Mouse (Mus musculus): ENCODE data around the gene Jarid2. TPM values are rescaled to one million over a fixed set of nuclear protein-coding genes. Genes with fewer than 3 reads are reported as not detected.

Jarid2 gene
- polyA plus RNA-seq, 1 experiment: 10.5 TPM

GRCm38 (mm10) chr13:44921721-44922120 lies 192.4 kb downstream of the Jarid2 start:
- peaks cover 3% of the 10 kb centered on the region for H3K36me3 ChIP-seq (ENCODE audit: control insufficient read depth, insufficient read depth, low read length)
- H3K4me3 ChIP-seq (ENCODE audit: insufficient read depth, low read depth, low read length): no peak overlapping the region
- DNase-seq: no peak
- H3K27me3 ChIP-seq (replicated peaks; ENCODE audit: control insufficient read depth, insufficient read depth, low read length): no peaks in the 10 kb centered on the region
- TF ChIP-seq CTCF (conservative IDR thresholded peaks at IDR 0.05; ENCODE audit: insufficient read depth, insufficient read length, low read depth, low read length) (no peak), POLR2A (IDR thresholded peaks at IDR 0.05; ENCODE audit: low read depth, low read length) (no peak)
- WGBS: 89% methylated on average over 5 of the region's 5 CpGs
- H3K4me1 ChIP-seq (ENCODE audit: control insufficient read depth, insufficient read depth, low read length): 0 out of 2 replicates have a peak, but pooled peaks cover 2% of the 10 kb centered on the region
- H3K27ac ChIP-seq (ENCODE audit: insufficient read depth, low read depth, low read length): no peak overlapping the region

- WGBS: 56% methylated on average over 3 of the region's 3 CpGs
- Histone ChIP-seq H3K36me3 (ENCODE audit: control insufficient read depth, insufficient read depth, low read length) (peaks cover 3% of the 10 kb centered on the region), H3K4me3 (ENCODE audit: insufficient read depth, low read depth, low read length) (no peak overlapping the region), H3K27me3 (replicated peaks; ENCODE audit: control insufficient read depth, insufficient read depth, low read length) (no peaks in the 10 kb centered on the region), H3K27ac (ENCODE audit: insufficient read depth, low read depth, low read length) (no peak overlapping the region), H3K4me1 (ENCODE audit: control insufficient read depth, insufficient read depth, low read length) (0 out of 2 replicates have a peak, but pooled peaks cover 2% of the 10 kb centered on the region)
- peak; percentile 38 for DNase-seq
- TF ChIP-seq CTCF (conservative IDR thresholded peaks at IDR 0.05; ENCODE audit: insufficient read depth, insufficient read length, low read depth, low read length) (no peak), POLR2A (IDR thresholded peaks at IDR 0.05; ENCODE audit: low read depth, low read length) (no peak)
Observed at GRCm38 (mm10) chr13:44924042-44924441, 194.8 kb downstream of the Jarid2 start.

GRCm38 (mm10) chr13:44925173-44925572 lies 195.9 kb downstream of the Jarid2 start:
- TF ChIP-seq POLR2A (IDR thresholded peaks at IDR 0.05; ENCODE audit: low read depth, low read length): no peak
- TF ChIP-seq CTCF (conservative IDR thresholded peaks at IDR 0.05; ENCODE audit: insufficient read depth, insufficient read length, low read depth, low read length): no peak
- Histone ChIP-seq H3K4me3 (ENCODE audit: insufficient read depth, low read depth, low read length) (no peak overlapping the region), H3K36me3 (ENCODE audit: control insufficient read depth, insufficient read depth, low read length) (peaks cover 3% of the 10 kb centered on the region), H3K4me1 (ENCODE audit: control insufficient read depth, insufficient read depth, low read length) (0 out of 2 replicates have a peak, but pooled peaks cover 2% of the 10 kb centered on the region), H3K27me3 (replicated peaks; ENCODE audit: control insufficient read depth, insufficient read depth, low read length) (no peaks in the 10 kb centered on the region), H3K27ac (ENCODE audit: insufficient read depth, low read depth, low read length) (no peak overlapping the region)
- 97% methylated on average over 2 of the region's 2 CpGs for WGBS
- no peak for DNase-seq

- H3K4me1 ChIP-seq (ENCODE audit: control insufficient read depth, insufficient read depth, low read length): 0 out of 2 replicates have a peak, but pooled peaks cover 2% of the 10 kb centered on the region
- WGBS: 55% methylated on average over 2 of the region's 2 CpGs
- no peak overlapping the region for H3K27ac ChIP-seq (ENCODE audit: insufficient read depth, low read depth, low read length)
- H3K27me3 ChIP-seq (replicated peaks; ENCODE audit: control insufficient read depth, insufficient read depth, low read length): no peaks in the 10 kb centered on the region
- H3K36me3 ChIP-seq (ENCODE audit: control insufficient read depth, insufficient read depth, low read length): peaks cover 3% of the 10 kb centered on the region
- TF ChIP-seq CTCF (conservative IDR thresholded peaks at IDR 0.05; ENCODE audit: insufficient read depth, insufficient read length, low read depth, low read length) (no peak), POLR2A (IDR thresholded peaks at IDR 0.05; ENCODE audit: low read depth, low read length) (no peak)
- no peak overlapping the region for H3K4me3 ChIP-seq (ENCODE audit: insufficient read depth, low read depth, low read length)
- DNase-seq: no peak
Observed at GRCm38 (mm10) chr13:44926311-44926710, 197.0 kb downstream of the Jarid2 start.

- TF ChIP-seq POLR2A (IDR thresholded peaks at IDR 0.05; ENCODE audit: low read depth, low read length) (no peak), CTCF (conservative IDR thresholded peaks at IDR 0.05; ENCODE audit: insufficient read depth, insufficient read length, low read depth, low read length) (no peak)
- Histone ChIP-seq H3K4me3 (ENCODE audit: insufficient read depth, low read depth, low read length) (no peak overlapping the region), H3K4me1 (ENCODE audit: control insufficient read depth, insufficient read depth, low read length) (no peaks in the 10 kb centered on the region), H3K36me3 (ENCODE audit: control insufficient read depth, insufficient read depth, low read length) (no peaks in the 10 kb centered on the region), H3K27ac (ENCODE audit: insufficient read depth, low read depth, low read length) (no peak overlapping the region), H3K27me3 (replicated peaks; ENCODE audit: control insufficient read depth, insufficient read depth, low read length) (no peaks in the 10 kb centered on the region)
- no peak for DNase-seq
- WGBS: 78% methylated on average over 18 of the region's 18 CpGs
Observed at GRCm38 (mm10) chr13:44932307-44933264, 203.3 kb downstream of the Jarid2 start.

- H3K27ac ChIP-seq (ENCODE audit: insufficient read depth, low read depth, low read length): no peak overlapping the region
- DNase-seq: no peak
- WGBS: 71% methylated on average over 7 of the region's 7 CpGs
Observed at GRCm38 (mm10) chr13:44933575-44933974, 204.3 kb downstream of the Jarid2 start.

GRCm38 (mm10) chr13:44937681-44938080 lies 208.4 kb downstream of the Jarid2 start:
- no peak for TF ChIP-seq CTCF (conservative IDR thresholded peaks at IDR 0.05; ENCODE audit: insufficient read depth, insufficient read length, low read depth, low read length)
- no peak for TF ChIP-seq POLR2A (IDR thresholded peaks at IDR 0.05; ENCODE audit: low read depth, low read length)
- Histone ChIP-seq H3K27me3 (replicated peaks; ENCODE audit: control insufficient read depth, insufficient read depth, low read length) (no peaks in the 10 kb centered on the region), H3K27ac (ENCODE audit: insufficient read depth, low read depth, low read length) (no peak overlapping the region), H3K4me3 (ENCODE audit: insufficient read depth, low read depth, low read length) (no peak overlapping the region), H3K4me1 (ENCODE audit: control insufficient read depth, insufficient read depth, low read length) (0 out of 2 replicates have a peak, but pooled peaks cover 3% of the 10 kb centered on the region), H3K36me3 (ENCODE audit: control insufficient read depth, insufficient read depth, low read length) (no peaks in the 10 kb centered on the region)
- 67% methylated on average over 3 of the region's 3 CpGs for WGBS
- no peak for DNase-seq

More at GRCm38 (mm10) chr13:44933575-44933974, 204.3 kb downstream of the Jarid2 start:
- Histone ChIP-seq H3K36me3 (ENCODE audit: control insufficient read depth, insufficient read depth, low read length) (no peaks in the 10 kb centered on the region), H3K4me3 (ENCODE audit: insufficient read depth, low read depth, low read length) (no peak overlapping the region), H3K27me3 (replicated peaks; ENCODE audit: control insufficient read depth, insufficient read depth, low read length) (no peaks in the 10 kb centered on the region), H3K4me1 (ENCODE audit: control insufficient read depth, insufficient read depth, low read length) (no peaks in the 10 kb centered on the region)
- TF ChIP-seq POLR2A (IDR thresholded peaks at IDR 0.05; ENCODE audit: low read depth, low read length): no peak
- TF ChIP-seq CTCF (conservative IDR thresholded peaks at IDR 0.05; ENCODE audit: insufficient read depth, insufficient read length, low read depth, low read length): no peak
